Mouse (Mus musculus) megakaryocyte, embryonic 14.5 days (primary cell): ENCODE data around the gene Ncoa3.

Source experiments
- FLI1 ChIP-seq: IDR thresholded peaks from 2 replicates; pipeline ENCODE4 v1.6.1; 2012; ENCODE audit warnings: low read length, inconsistent platforms, mixed read lengths
- GATA1 ChIP-seq: IDR thresholded peaks from 3 replicates; pipeline ENCODE4 v1.6.1; 2012; ENCODE audit warnings: mixed read lengths, low read length, inconsistent platforms, borderline replicate concordance

DNA sequence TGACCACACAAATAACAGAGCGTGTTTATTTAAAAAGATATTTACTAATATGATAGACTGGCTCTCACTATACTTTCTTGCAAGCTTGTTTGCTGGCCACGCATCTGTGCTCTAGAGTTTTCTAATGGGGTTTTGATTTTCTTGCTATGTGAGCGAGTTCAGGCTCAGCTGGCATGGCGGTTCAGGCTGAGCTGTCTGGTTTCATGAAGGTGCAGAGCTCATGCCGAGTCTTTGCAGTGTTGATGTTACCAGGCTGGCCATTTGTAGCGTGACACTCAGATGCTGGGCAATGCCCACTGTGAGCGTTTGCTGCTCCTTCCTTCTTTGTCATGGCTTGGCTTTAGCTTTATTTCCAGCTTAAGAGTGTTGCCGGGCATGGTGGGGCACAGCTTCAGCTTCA lies 70.0 kb downstream of the Ncoa3 start:
- TF ChIP-seq GATA1 (no peak), FLI1 (no peak)
